Mouse (Mus musculus) regulatory T cell (primary cell): ENCODE results near the gene Fam189b.
"Not testable (repeated sequence)": the region's sequence is repeated elsewhere in the genome, so short reads cannot be mapped to it uniquely, and the experiment has no call there.

Source experiments
- in situ Hi-C: fragments of 300-600 bp; cut with MboI, MseI; formaldehyde crosslinking; loops from one replicate; pipeline ENCODE4 v1.15.1; 2025; ENCODE audit warnings: high pct_unique_total_duplicates

Fam189b gene

DNA sequence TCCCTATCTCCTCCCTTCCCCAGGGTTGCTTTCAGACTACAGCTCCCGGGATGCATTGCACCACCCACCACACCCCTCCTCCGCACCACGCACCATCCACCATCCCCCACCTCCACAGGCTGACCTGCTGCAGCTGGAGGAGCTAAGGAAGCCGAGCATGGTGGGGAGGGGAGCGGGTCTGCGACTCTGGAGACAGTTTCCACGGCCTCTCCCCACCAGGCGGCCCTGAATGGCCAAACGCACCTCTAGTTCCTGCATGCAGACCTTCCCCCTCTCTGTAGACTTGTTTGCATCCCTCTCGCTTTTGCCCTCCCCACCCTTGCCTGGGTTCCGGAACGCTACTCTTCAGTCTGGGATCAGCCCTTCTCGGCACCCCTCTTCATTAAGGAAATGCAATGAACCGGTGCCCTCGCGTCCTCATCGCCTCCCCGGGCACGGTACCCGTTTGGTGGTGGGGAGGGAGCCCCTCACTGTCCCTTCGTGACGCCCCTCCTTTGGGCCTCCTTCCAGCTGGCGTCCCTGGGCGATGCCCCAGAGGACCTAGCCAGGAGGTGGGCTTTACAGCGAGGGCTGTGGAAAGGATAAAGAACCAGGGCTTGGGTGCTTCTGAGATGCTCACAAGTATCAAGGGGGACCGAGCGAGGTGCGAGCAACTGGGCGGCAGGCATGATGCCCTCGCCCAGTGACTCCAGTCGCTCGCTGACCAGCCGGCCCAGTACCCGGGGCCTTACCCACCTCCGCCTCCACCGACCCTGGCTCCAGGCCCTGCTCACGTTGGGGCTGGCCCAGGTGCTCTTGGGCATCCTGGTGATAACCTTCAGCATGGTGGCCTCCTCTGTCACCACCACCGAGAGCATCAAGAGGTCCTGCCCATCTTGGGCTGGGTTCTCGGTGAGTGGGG, at the start of gene Fam189b:
Gene Fam189b, plus strand, starts transcription at position 86 of the 901 bp plus-strand sequence.
- in situ Hi-C loops, result loop anchor here (25.0 kb wide), 1 partner anchor 879 kb away; the partner anchor contains the start of genes 4933434E20Rik, Tpm3 and Ubap2l

DNA sequence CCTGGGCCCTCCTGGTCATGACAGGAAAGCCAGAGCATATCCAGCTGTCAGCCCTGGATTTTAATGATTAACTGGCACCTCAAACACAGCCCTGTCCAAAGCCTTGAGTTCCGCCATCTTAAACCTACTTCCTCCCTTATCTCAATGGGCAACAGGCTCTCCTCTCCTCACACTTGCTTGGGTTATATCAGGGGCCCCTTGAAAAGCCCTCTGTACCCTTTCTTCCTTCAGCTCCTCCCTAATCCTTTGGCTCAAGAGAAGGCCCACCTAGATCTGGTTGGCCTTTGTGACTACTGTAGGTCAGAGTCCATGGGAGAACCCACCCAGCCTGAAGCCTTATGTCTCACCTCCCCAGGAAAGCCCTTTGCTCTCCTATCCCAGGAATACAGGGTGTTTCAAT, 49.2 kb upstream of the Fam189b start:
- in situ Hi-C loops, result no loop called here

DNA sequence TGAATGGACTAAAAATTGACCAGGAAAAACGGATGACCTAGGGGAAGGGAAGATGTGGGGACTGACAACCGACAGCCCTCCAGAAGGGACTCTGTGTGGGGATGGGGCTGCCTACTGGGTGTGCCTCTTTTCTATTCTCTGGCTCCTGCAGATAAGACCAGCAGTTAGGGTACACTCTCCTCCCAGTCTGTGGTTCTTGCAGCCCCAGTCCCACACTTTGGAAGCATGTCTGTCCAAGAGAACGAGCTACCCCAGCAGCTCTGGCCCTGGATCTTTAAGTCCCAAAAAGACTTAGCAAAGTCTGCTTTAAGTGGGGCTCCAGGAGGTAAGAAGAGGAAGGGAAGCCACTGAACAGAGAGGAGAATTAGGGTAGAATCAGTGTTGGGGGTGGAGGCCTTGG, 47.0 kb upstream of the Fam189b start, which contains the start of gene Pklr:
Gene Pklr, plus strand, starts transcription at position 185 of the 400 bp plus-strand sequence.
- in situ Hi-C loops, result no loop called here

GRCm38 (mm10) chr3:89136365-89136764, 46.6 kb upstream of the Fam189b start:
- in situ Hi-C loops, result no loop called here

DNA sequence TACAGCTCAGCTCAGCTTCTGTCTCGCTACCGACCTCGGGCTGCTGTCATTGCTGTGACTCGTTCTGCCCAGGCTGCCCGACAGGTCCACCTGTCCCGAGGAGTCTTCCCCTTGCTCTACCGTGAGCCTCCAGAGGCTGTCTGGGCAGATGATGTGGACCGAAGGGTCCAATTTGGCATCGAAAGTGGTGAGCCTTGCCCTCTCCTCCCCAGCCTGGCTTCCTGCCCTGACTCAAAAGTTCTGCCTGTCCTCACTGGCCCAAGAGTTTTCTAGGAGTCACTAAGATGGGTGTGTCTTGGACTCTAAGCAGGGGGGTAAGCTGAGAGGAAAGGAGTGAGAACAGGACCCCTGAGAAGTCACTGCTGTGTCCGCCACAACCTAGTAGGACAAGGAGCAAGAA, 38.1 kb upstream of the Fam189b start:
- in situ Hi-C loops, result loop anchor here (5.0 kb wide), 1 partner anchor 88 kb away; no protein-coding TSS in a partner anchor

- in situ Hi-C loops, result no loop called here
Measured at GRCm38 (mm10) chr3:89145566-89145965, 37.4 kb upstream of the Fam189b start.

- in situ Hi-C loops, result no loop called here
Measured at GRCm38 (mm10) chr3:89147101-89147978, 35.6 kb upstream of the Fam189b start.

DNA sequence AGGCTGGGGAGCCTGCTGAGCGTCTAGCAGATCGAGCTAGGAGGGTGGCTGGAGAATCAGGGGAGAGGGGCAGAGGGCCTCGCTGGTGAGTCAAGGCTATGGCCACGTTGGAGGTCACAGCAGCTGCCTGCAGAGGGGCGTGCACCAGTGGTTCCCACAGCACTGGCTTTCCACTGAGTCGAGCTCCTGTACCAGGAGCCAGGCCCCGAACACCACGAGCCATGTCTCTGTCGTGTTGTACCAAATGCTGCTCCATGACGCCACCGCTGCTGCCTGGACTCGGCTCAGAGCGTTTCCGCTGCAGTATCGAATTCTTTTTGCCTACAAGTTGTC, 35.0 kb upstream of the Fam189b start:
- in situ Hi-C loops, result no loop called here

GRCm38 (mm10) chr3:89148567-89148966, 34.4 kb upstream of the Fam189b start:
- in situ Hi-C loops, result no loop called here

DNA sequence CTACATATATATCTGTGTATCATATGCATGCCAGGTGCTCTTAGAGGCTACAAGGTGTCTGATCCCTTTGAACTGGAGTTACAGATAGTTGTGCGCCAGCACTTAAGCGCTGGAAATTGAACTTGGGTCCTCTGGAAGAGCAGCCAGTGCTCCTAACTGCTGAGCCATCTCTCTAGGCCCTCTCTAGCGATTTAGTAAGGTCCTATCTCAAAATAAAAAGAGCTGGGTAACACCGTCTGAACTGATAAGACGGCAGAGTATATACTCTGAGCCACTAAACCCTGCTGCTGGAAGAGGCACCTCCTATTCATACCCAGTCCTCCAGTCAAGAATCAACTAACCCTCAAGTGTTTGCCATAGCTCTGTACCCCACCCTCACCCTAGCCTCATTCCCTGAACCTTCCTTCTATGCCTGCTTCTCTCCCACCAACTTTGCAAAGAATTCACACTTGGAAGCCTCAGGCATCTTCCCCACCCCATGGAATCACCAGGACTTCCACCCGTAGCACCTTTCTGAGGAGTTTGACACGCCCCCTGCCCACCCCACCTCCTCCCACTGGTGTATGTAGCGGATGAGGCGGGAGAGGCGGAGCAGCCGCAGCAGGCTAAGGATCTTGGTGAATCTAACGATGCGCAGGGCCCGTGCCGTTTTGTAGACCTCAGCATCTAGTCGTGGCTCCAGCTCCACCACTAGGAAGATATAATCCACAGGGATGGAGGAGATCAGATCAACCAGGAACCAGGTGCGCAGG, 30.7 kb upstream of the Fam189b start:
- in situ Hi-C loops, result no loop called here

GRCm38 (mm10) chr3:89156951-89157350, 26.0 kb upstream of the Fam189b start:
- in situ Hi-C loops, result no loop called here

- in situ Hi-C loops, result no loop called here
Measured at GRCm38 (mm10) chr3:89158651-89159050, 24.3 kb upstream of the Fam189b start.

GRCm38 (mm10) chr3:89159211-89159610, 23.7 kb upstream of the Fam189b start:
- in situ Hi-C loops, result no loop called here

GRCm38 (mm10) chr3:89159616-89160344, 23.2 kb upstream of the Fam189b start, which contains the start of gene Hcn3:
Gene Hcn3, minus strand, starts transcription at chr3:89160196.
- in situ Hi-C loops, result no loop called here

DNA sequence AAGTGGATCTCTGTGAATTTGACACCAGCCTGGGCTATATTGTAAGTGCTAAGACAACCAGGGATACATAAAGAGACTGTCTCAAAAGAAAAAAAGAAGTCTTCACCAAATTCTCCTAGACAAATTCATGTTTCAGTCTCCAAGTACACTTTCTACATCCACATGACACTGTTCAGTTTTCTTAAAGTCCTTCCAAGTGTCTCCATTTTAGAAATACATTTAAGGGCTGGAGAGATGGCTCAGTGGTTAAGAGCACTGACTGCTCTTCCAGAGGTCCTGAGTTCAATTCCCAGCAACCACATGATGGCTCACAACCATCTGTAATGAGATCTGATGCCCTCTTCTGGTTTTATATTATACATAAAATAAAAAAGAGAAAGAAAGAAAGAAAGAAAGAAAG, 21.7 kb upstream of the Fam189b start:
- in situ Hi-C loops, result not testable (repeated sequence)

DNA sequence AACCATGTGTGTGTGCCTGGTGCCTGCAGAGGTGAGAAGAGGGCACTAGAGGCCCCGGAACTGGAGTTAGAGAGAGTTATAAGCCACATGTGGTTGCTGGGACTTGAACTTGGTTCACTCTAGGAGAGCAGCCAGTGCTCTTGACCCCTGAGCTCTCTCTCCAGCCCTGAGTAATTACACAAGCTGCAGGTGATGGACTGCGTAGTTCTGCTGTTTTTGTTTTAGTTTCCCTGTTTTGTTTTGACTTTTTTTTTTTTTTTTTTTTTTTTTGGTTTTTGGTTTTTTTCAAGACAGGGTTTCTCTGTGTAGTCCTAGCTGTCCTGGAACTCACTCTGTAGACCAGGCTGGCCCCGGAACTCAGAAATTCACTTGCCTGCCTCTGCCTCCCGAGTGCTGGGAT, 21.2 kb upstream of the Fam189b start:
- in situ Hi-C loops, result no loop called here

GRCm38 (mm10) chr3:89163123-89163522, 19.8 kb upstream of the Fam189b start:
- in situ Hi-C loops, result no loop called here

DNA sequence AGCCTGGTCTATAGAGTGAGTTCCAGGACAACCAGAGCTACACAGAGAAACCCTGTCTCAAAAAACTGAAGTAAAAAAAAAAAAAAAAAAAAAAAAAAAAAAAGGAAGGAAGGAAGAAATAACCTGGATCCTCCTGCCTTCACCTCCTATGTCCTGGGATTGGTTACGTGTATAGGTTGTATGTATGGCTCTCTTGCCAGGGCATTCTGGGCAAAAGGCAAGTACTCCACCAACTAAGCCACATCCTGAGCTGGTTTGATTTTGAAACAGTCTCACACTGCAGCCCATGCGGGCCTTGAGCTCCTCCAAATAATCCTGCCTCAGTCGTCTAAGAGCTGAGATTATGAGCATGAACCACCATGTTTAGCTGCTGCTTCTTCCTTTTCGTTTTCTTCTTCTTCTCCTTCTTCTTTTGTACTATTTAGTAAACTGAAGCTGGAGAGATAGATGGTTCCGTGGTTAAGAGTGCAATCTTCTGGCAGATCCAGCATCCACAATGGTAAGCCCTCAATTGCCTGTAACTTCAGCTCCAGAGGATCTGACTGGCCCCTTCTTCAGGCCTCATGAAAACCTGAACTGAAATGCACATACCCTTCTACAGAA, 19.2 kb upstream of the Fam189b start:
- in situ Hi-C loops, result no loop called here

DNA sequence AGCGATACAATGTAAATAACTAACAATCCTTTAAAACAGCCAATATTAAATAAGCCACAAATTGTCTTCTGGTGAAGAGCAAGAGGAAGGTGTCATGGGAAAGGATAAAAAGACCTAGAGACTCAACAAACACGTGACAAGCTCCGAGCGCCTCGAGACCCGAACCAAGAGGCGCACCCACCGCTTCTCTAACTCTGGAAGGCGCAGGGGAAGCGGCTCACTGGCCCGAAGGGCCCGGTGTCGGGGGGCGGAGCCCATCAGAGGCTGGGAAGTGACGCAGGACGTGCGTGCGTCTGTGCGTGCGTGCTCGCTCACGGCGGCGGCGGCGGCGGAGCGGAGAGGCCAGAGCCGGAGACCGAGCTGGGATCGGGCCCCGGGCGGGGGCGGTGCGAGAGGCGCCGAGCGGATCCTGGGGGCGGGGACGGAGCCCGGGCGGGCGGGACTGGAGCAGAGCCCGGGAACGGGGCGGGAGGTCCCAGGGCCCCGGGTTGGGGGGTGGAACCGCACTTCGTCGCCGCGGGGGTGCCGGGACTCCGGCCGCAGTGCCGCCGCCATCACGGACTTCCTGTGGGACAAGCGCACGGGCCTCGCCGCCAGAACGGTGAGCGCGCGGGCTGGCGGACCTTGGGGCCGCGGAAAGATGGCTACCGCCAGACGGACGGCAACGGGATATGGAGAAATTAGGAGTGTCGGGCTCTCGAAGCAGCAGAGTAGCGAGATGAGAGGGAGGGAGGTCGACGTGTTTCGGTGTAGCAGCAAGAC, 18.3 kb upstream of the Fam189b start, which contains the start of gene Clk2:
Gene Clk2, plus strand, starts transcription at position 290 of the 762 bp plus-strand sequence.
- in situ Hi-C loops, result no loop called here
